Mouse (Mus musculus): ENCODE data around the gene Ncs1. TPM values are rescaled to one million over a fixed set of nuclear protein-coding genes. Genes with fewer than 3 reads are reported as not detected.

Gene Ncs1
- polyA plus RNA-seq, 1 experiment = 58.6 TPM

DNA sequence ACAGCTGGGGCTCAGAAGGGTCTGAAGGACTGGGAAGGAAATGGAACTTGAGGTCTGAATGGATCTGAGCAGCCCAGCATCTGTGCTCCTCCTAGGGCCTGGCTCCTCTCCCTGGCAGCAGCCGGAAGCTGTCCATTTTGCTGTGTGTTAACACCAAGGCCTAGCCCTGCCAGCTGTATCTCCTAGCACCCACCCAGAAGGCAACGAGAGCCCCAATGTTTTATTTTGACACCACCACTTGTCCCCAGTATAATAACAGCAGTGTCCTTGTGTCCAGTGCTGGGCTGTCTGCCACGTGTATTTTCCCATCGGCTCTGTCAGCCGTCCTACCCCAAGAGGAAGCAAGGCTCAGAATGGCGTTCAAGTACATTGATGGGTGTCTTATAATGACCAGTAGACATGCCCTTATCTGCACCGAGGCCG, 17.4 kb downstream of the Ncs1 start:
- Histone ChIP-seq H3K79me2 (ENCODE audit: control insufficient read depth, insufficient read depth) (peaks cover 100% of the 10 kb centered on the region), H3K79me3 (ENCODE audit: low read depth) (peaks cover 72% of the 10 kb centered on the region), H3K27me3 (ENCODE audit: control insufficient read depth, insufficient read depth, insufficient read length) (no peaks in the 10 kb centered on the region), H3ac (ENCODE audit: control insufficient read depth, insufficient read length, low read depth) (no peak overlapping the region), H3K36me3 (ENCODE audit: control insufficient read depth, insufficient read depth) (peaks cover 25% of the 10 kb centered on the region), H3K4me3 (ENCODE audit: insufficient read depth, poor library complexity, severe bottlenecking) (no peak overlapping the region)
- TF ChIP-seq MYOG (IDR thresholded peaks at IDR 0.05; ENCODE audit: control insufficient read depth, extremely low read depth, insufficient read length) (no peak), CTCF (IDR thresholded peaks at IDR 0.05; ENCODE audit: control insufficient read depth, insufficient read depth, insufficient read length) (no peak), USF1 (IDR thresholded peaks at IDR 0.05; ENCODE audit: low read depth) (no peak), CEBPB (IDR thresholded peaks at IDR 0.05; ENCODE audit: low read depth) (no peak), MYOD1 (IDR thresholded peaks at IDR 0.05; ENCODE audit: control insufficient read depth, insufficient read length, low read depth) (no peak), MAX (IDR thresholded peaks at IDR 0.05) (no peak), FOSL1 (IDR thresholded peaks at IDR 0.05; ENCODE audit: insufficient read depth, low read length, poor library complexity, severe bottlenecking) (no peak)

DNA sequence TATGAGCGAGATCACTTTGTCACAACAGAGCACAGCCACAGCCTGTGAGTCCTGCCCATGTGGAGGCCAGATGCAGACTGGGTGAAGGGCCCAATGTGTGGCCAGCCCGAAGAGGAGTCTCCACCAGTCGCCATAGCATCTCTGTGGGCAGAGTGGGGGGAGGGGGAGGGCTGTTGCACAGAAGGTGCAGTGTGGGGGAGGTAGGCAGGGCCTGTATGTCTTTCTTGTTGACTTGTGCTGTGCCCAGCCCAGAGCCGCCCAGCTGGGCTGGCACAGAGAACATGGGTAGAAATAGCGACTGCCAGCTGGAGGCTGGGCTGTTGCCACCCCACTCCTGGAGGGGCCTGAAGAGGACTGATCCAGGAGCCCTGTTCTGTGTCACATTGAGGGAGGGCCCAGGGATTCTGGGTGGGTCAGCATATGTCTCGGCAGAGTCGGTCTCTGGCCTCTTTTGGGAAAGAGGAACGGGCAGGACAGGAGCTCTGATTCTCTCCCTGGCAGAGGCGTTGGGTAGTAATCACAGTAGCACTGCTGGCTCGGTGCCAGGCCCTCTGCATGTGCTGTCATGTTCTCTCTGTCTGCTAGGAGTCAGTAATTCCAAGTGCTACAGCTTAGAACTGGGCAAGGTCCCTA, 18.2 kb downstream of the Ncs1 start:
- Histone ChIP-seq H3K4me3 (ENCODE audit: insufficient read depth, poor library complexity, severe bottlenecking) (no peak overlapping the region), H3ac (ENCODE audit: control insufficient read depth, insufficient read length, low read depth) (no peak overlapping the region), H3K79me3 (ENCODE audit: low read depth) (peaks cover 68% of the 10 kb centered on the region), H3K36me3 (ENCODE audit: control insufficient read depth, insufficient read depth) (peaks cover 25% of the 10 kb centered on the region), H3K27me3 (ENCODE audit: control insufficient read depth, insufficient read depth, insufficient read length) (no peaks in the 10 kb centered on the region), H3K79me2 (ENCODE audit: control insufficient read depth, insufficient read depth) (peaks cover 100% of the 10 kb centered on the region)
- TF ChIP-seq MYOD1 (IDR thresholded peaks at IDR 0.05; ENCODE audit: control insufficient read depth, insufficient read length, low read depth) = no peak
- no peak for TF ChIP-seq USF1 (IDR thresholded peaks at IDR 0.05; ENCODE audit: low read depth)
- no peak for TF ChIP-seq MAX (IDR thresholded peaks at IDR 0.05)
- TF ChIP-seq FOSL1 (IDR thresholded peaks at IDR 0.05; ENCODE audit: insufficient read depth, low read length, poor library complexity, severe bottlenecking) = no peak
- TF ChIP-seq CEBPB (IDR thresholded peaks at IDR 0.05; ENCODE audit: low read depth) = no peak
- TF ChIP-seq MYOG (IDR thresholded peaks at IDR 0.05; ENCODE audit: control insufficient read depth, extremely low read depth, insufficient read length) = no peak
- TF ChIP-seq CTCF (IDR thresholded peaks at IDR 0.05; ENCODE audit: control insufficient read depth, insufficient read depth, insufficient read length) = no peak

DNA sequence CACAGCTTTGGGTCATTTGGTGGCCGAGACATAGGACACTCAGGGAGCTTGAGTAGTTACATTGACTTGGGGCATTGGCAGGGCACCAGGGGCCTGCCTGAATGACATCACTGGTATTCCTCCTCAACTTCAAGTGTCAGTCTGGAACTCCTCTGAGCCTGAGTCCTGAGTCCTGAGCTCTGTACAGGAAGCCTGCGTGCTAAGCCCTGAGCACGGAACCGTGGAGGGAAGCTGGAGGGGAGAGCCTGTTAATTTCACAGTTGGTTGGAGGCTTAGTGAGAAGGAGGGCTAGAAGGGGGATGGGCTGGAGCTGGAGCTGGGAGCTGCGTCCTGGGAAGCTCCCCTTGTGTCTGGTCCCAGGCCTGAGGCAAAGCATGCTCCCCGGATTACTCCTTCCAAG, 21.8 kb downstream of the Ncs1 start:
- peaks cover 90% of the 10 kb centered on the region for H3K79me2 ChIP-seq (ENCODE audit: control insufficient read depth, insufficient read depth)

DNA sequence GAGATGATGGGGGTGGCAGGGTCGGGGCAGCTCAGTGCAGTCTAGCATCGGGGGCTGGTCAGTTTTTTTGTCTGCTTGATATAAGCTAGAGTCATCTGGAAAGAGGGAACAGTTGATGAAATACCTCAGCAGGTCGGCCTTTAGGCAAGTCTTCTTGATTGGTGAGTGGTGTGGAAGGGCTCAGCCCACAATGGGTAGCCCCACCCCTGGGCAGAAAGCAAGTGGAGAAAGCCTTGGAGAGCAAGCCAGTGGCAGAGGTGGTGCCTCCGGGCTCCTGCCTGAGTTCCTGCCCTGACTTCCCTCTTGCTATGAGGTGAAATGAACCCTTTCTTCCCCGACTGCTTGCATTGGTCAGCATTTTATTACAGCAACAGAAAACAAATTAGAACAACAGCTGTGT, 23.0 kb downstream of the Ncs1 start:
- TF ChIP-seq MAX (IDR thresholded peaks at IDR 0.05) (no peak), MYOG (IDR thresholded peaks at IDR 0.05; ENCODE audit: control insufficient read depth, extremely low read depth, insufficient read length) (no peak), CEBPB (IDR thresholded peaks at IDR 0.05; ENCODE audit: low read depth) (no peak), USF1 (IDR thresholded peaks at IDR 0.05; ENCODE audit: low read depth) (no peak), MYOD1 (IDR thresholded peaks at IDR 0.05; ENCODE audit: control insufficient read depth, insufficient read length, low read depth) (no peak), FOSL1 (IDR thresholded peaks at IDR 0.05; ENCODE audit: insufficient read depth, low read length, poor library complexity, severe bottlenecking) (no peak), CTCF (IDR thresholded peaks at IDR 0.05; ENCODE audit: control insufficient read depth, insufficient read depth, insufficient read length) (no peak)
- H3ac ChIP-seq (ENCODE audit: control insufficient read depth, insufficient read length, low read depth) = no peak overlapping the region
- H3K79me2 ChIP-seq (ENCODE audit: control insufficient read depth, insufficient read depth) = peaks cover 78% of the 10 kb centered on the region
- no peak overlapping the region for H3K4me3 ChIP-seq (ENCODE audit: insufficient read depth, poor library complexity, severe bottlenecking)
- peaks cover 37% of the 10 kb centered on the region for H3K79me3 ChIP-seq (ENCODE audit: low read depth)
- H3K36me3 ChIP-seq (ENCODE audit: control insufficient read depth, insufficient read depth) = peaks cover 16% of the 10 kb centered on the region
- H3K27me3 ChIP-seq (ENCODE audit: control insufficient read depth, insufficient read depth, insufficient read length) = no peaks in the 10 kb centered on the region

More for the DNA sequence above, 21.8 kb downstream of the Ncs1 start:
- peaks cover 15% of the 10 kb centered on the region for H3K36me3 ChIP-seq (ENCODE audit: control insufficient read depth, insufficient read depth)
- no peak overlapping the region for H3ac ChIP-seq (ENCODE audit: control insufficient read depth, insufficient read length, low read depth)
- TF ChIP-seq MYOG (IDR thresholded peaks at IDR 0.05; ENCODE audit: control insufficient read depth, extremely low read depth, insufficient read length) (no peak), USF1 (IDR thresholded peaks at IDR 0.05; ENCODE audit: low read depth) (no peak), MAX (IDR thresholded peaks at IDR 0.05) (no peak), CTCF (IDR thresholded peaks at IDR 0.05; ENCODE audit: control insufficient read depth, insufficient read depth, insufficient read length) (no peak), FOSL1 (IDR thresholded peaks at IDR 0.05; ENCODE audit: insufficient read depth, low read length, poor library complexity, severe bottlenecking) (no peak), CEBPB (IDR thresholded peaks at IDR 0.05; ENCODE audit: low read depth) (no peak), MYOD1 (IDR thresholded peaks at IDR 0.05; ENCODE audit: control insufficient read depth, insufficient read length, low read depth) (no peak)
- no peaks in the 10 kb centered on the region for H3K27me3 ChIP-seq (ENCODE audit: control insufficient read depth, insufficient read depth, insufficient read length)
- H3K4me3 ChIP-seq (ENCODE audit: insufficient read depth, poor library complexity, severe bottlenecking) = no peak overlapping the region
- H3K79me3 ChIP-seq (ENCODE audit: low read depth) = peaks cover 47% of the 10 kb centered on the region

DNA sequence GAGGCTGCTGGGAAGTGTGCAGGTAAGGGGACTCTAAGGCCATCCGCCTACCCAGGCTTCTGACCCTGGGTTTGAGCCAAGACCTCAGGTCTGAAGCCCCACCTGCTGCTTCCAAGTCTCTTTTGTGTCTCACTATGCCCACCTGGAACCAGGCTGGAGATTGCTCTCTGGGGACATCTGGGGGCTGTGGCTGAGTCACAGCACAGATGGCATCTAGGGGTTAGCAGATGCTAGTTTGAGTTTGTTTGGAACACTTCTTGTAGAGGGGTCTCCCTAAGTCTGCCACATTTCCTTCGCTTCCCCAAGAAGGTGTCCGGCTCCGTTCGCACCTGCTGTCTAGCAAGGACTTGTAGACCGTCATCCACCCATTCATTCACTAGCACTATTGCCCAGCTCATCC, 23.6 kb downstream of the Ncs1 start:
- Histone ChIP-seq H3ac (ENCODE audit: control insufficient read depth, insufficient read length, low read depth) (no peak overlapping the region), H3K4me3 (ENCODE audit: insufficient read depth, poor library complexity, severe bottlenecking) (no peak overlapping the region), H3K79me3 (ENCODE audit: low read depth) (peaks cover 35% of the 10 kb centered on the region), H3K79me2 (ENCODE audit: control insufficient read depth, insufficient read depth) (peaks cover 72% of the 10 kb centered on the region), H3K36me3 (ENCODE audit: control insufficient read depth, insufficient read depth) (peaks cover 20% of the 10 kb centered on the region), H3K27me3 (ENCODE audit: control insufficient read depth, insufficient read depth, insufficient read length) (no peaks in the 10 kb centered on the region)
- TF ChIP-seq USF1 (IDR thresholded peaks at IDR 0.05; ENCODE audit: low read depth) (no peak), CEBPB (IDR thresholded peaks at IDR 0.05; ENCODE audit: low read depth) (no peak), CTCF (IDR thresholded peaks at IDR 0.05; ENCODE audit: control insufficient read depth, insufficient read depth, insufficient read length) (no peak), MYOG (IDR thresholded peaks at IDR 0.05; ENCODE audit: control insufficient read depth, extremely low read depth, insufficient read length) (no peak), FOSL1 (IDR thresholded peaks at IDR 0.05; ENCODE audit: insufficient read depth, low read length, poor library complexity, severe bottlenecking) (no peak), MYOD1 (IDR thresholded peaks at IDR 0.05; ENCODE audit: control insufficient read depth, insufficient read length, low read depth) (no peak), MAX (IDR thresholded peaks at IDR 0.05) (no peak)

Measured in C2C12 (cell line).